Mouse (Mus musculus) kidney, adult 2 months (tissue): ENCODE measurements at regions not wholly inside any gene's neighbourhood (a gene's known extent, or its start where the extent isn't known, plus 50 kb on each side); places are given as distances from the start of the nearest gene placed in this dataset.

Experiments used
- CTCF ChIP-seq: fragments of 200-500 bp; conservative IDR thresholded peaks from 2 replicates; pipeline ENCODE4 v1.5.1; 2011; ENCODE audit warnings: low read depth, mild to moderate bottlenecking, control low read depth, low read length, moderate library complexity, mixed read lengths; ENCODE audit not compliant: insufficient read depth, insufficient read length
- POLR2A ChIP-seq: fragments of 200-500 bp; IDR thresholded peaks from one replicate; pipeline ENCODE4 v1.6.1; 2011; ENCODE audit warnings: low read depth, low read length, control low read depth

- TF ChIP-seq CTCF (no peak), POLR2A (no peak)
Measured at GRCm38 (mm10) chr9:13963140-13963763, 135.7 kb downstream of the Fam76b start.
